Mouse (Mus musculus): ENCODE measurements around the gene Nr1d1. TPM values are rescaled to one million over a fixed set of nuclear protein-coding genes. Genes with fewer than 3 reads are reported as not detected.

Nr1d1 gene
- polyA plus RNA-seq, 1 experiment from 2014 or later = 0.66 TPM

DNA sequence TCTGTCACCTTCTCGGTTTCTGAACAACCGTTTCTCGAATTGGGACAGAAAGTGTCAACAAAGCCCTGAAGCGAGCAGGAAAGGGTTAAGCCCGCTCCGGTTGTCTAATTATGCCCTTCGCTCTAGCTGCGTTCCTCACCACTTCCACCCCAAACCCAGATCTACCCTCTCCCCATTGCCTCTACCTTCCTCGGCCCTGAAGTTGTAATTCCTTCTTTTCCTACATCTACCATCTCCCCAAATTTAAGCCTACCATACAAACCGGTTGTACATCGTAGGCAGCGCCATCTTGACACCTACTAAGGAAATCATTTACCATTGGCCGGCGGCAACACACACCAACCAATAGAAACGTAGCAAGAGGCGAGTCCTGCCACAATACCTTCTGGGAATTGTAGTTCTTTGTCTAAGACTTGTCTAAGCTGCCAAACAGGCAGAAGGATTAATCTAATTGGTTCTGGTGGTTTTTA lies 46.0 kb downstream of the Nr1d1 start, which contains the start of gene Med24:
TSS of gene Med24 (minus strand) at position 317 of the 470 bp plus-strand sequence.
- under 1% methylated on average over 16 of the region's 16 CpGs for WGBS (ENCODE audit: insufficient replicate concordance)
- H3K4me3 ChIP-seq (ENCODE audit: low read depth, low read length) = peak within 1 kb of the TSS; percentile 83
- H3K36me3 ChIP-seq (ENCODE audit: control insufficient read depth, insufficient read depth) = no peaks in the 10 kb centered on the region; the same call in 1 of the 2 replicates
- H3K4me2 ChIP-seq (ENCODE audit: low read depth, low read length) = peak within 1 kb of the TSS; percentile 79
- peak; percentile 99 for ATAC-seq (ENCODE audit: low read depth)
- H3K27me3 ChIP-seq (ENCODE audit: control insufficient read depth, insufficient read depth, low read depth, low read length) = no peaks in the 10 kb centered on the region
- peaks cover 9% of the 10 kb centered on the region for H3K4me1 ChIP-seq (ENCODE audit: control insufficient read depth, low read depth, low read length)
- H3K9me3 ChIP-seq (replicated peaks; ENCODE audit: control insufficient read depth, low read length) = peaks cover 2% of the 10 kb centered on the region; the same call in 1 of the 2 replicates
- H3K9ac ChIP-seq (ENCODE audit: low read depth, low read length) = peak within 1 kb of the TSS; percentile 73
- H3K27ac ChIP-seq (ENCODE audit: low read length) = peak within 1 kb of the TSS; percentile 73

GRCm38 (mm10) chr11:98725926-98726506 lies 49.1 kb downstream of the Nr1d1 start:
- Histone ChIP-seq H3K4me2 (ENCODE audit: low read depth, low read length) (no peak overlapping the region), H3K4me1 (ENCODE audit: control insufficient read depth, low read depth, low read length) (peaks cover 9% of the 10 kb centered on the region), H3K4me3 (ENCODE audit: low read depth, low read length) (no peak overlapping the region), H3K36me3 (ENCODE audit: control insufficient read depth, insufficient read depth) (no peaks in the 10 kb centered on the region; the same call in 1 of the 2 replicates), H3K9ac (ENCODE audit: low read depth, low read length) (no peak overlapping the region), H3K9me3 (replicated peaks; ENCODE audit: control insufficient read depth, low read length) (no peaks in the 10 kb centered on the region), H3K27me3 (ENCODE audit: control insufficient read depth, insufficient read depth, low read depth, low read length) (no peaks in the 10 kb centered on the region), H3K27ac (ENCODE audit: low read length) (no peak overlapping the region)
- WGBS (ENCODE audit: insufficient replicate concordance) = 83% methylated on average over 15 of the region's 15 CpGs
- no peak for ATAC-seq (ENCODE audit: low read depth)

DNA sequence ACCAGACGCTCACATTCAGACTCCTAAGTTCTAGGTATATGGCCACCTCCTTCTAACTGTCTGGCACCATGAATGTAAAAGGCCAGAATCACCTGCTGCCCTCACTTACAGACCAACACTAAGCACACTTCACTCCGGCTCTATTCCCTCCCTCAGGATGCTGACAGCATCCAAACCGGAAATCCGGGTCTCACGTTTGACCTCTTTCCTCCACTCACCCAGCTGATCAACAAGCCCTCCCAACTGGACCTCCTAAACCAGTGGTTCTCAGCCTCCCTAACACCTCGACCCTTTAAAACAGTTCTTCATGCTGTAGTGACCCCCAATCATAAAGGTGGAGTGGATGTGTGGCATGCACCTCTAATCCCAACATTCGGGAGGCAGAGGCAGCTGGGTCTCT lies 52.0 kb downstream of the Nr1d1 start:
- Histone ChIP-seq H3K27ac (ENCODE audit: low read length) (no peak overlapping the region), H3K4me3 (ENCODE audit: low read depth, low read length) (no peak overlapping the region), H3K9ac (ENCODE audit: low read depth, low read length) (no peak overlapping the region), H3K27me3 (ENCODE audit: control insufficient read depth, insufficient read depth, low read depth, low read length) (no peaks in the 10 kb centered on the region), H3K4me1 (ENCODE audit: control insufficient read depth, low read depth, low read length) (peaks cover 4% of the 10 kb centered on the region), H3K36me3 (ENCODE audit: control insufficient read depth, insufficient read depth) (no peaks in the 10 kb centered on the region; the same call in 1 of the 2 replicates), H3K4me2 (ENCODE audit: low read depth, low read length) (no peak overlapping the region), H3K9me3 (replicated peaks; ENCODE audit: control insufficient read depth, low read length) (no peaks in the 10 kb centered on the region)
- WGBS (ENCODE audit: insufficient replicate concordance) = 67% methylated on average over 7 of the region's 7 CpGs
- no peak for ATAC-seq (ENCODE audit: low read depth)

GRCm38 (mm10) chr11:98721458-98722226 lies 53.5 kb downstream of the Nr1d1 start:
- no peak overlapping the region for H3K4me2 ChIP-seq (ENCODE audit: low read depth, low read length)
- no peaks in the 10 kb centered on the region for H3K9me3 ChIP-seq (replicated peaks; ENCODE audit: control insufficient read depth, low read length)
- 72% methylated on average over 24 of the region's 24 CpGs for WGBS (ENCODE audit: insufficient replicate concordance)
- no peaks in the 10 kb centered on the region for H3K27me3 ChIP-seq (ENCODE audit: control insufficient read depth, insufficient read depth, low read depth, low read length)
- peaks cover 4% of the 10 kb centered on the region; the same call in 1 of the 2 replicates for H3K36me3 ChIP-seq (ENCODE audit: control insufficient read depth, insufficient read depth)
- H3K4me1 ChIP-seq (ENCODE audit: control insufficient read depth, low read depth, low read length) = peaks cover 6% of the 10 kb centered on the region; the same call in 1 of the 2 replicates
- H3K9ac ChIP-seq (ENCODE audit: low read depth, low read length) = no peak overlapping the region
- H3K4me3 ChIP-seq (ENCODE audit: low read depth, low read length) = no peak overlapping the region
- ATAC-seq (ENCODE audit: low read depth) = no peak
- H3K27ac ChIP-seq (ENCODE audit: low read length) = no peak overlapping the region

DNA sequence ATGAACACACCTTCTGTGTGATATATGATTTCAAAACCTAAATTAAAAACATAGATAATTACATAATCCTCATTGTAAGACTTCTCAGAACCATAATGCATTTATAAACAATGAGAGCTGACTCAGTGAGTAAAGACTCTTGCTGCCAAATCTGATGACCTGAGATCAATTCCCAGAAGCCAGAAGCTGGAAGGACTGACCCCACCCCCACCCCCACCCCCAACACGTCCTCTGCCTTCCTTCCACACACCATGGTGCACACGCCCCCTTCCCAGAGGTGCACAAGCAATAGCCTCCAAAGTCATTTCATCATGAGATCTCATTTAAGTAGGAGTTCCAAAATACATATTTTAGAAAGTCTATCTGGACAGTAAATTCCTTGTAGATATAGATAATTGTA lies 54.4 kb downstream of the Nr1d1 start:
- ATAC-seq (ENCODE audit: low read depth) = no peak
- Histone ChIP-seq H3K27ac (ENCODE audit: low read length) (no peak overlapping the region), H3K9me3 (replicated peaks; ENCODE audit: control insufficient read depth, low read length) (no peaks in the 10 kb centered on the region), H3K36me3 (ENCODE audit: control insufficient read depth, insufficient read depth) (peaks cover 4% of the 10 kb centered on the region; the same call in 1 of the 2 replicates), H3K9ac (ENCODE audit: low read depth, low read length) (no peak overlapping the region), H3K4me3 (ENCODE audit: low read depth, low read length) (no peak overlapping the region), H3K4me1 (ENCODE audit: control insufficient read depth, low read depth, low read length) (peaks cover 6% of the 10 kb centered on the region; the same call in 1 of the 2 replicates), H3K4me2 (ENCODE audit: low read depth, low read length) (no peak overlapping the region), H3K27me3 (ENCODE audit: control insufficient read depth, insufficient read depth, low read depth, low read length) (no peaks in the 10 kb centered on the region)
- 53% methylated on average over 2 of the region's 2 CpGs for WGBS (ENCODE audit: insufficient replicate concordance)

Other genes starting within 250 kb of the Nr1d1 start
- gene Ikzf3, start 229.3 kb downstream of the Nr1d1 start, polyA plus RNA-seq (2015; fragmentation: Nextera tagmentation; extraction: Ambion mirVana) = 0.19 and 0.20 TPM in 2 replicates
- gene Zpbp2, start 224.2 kb downstream of the Nr1d1 start, polyA plus RNA-seq (2015; fragmentation: Nextera tagmentation; extraction: Ambion mirVana) = 0.60 and 0.85 TPM in 2 replicates
- gene Ormdl3, start 188.0 kb downstream of the Nr1d1 start, polyA plus RNA-seq (2015; fragmentation: Nextera tagmentation; extraction: Ambion mirVana) = 36.6 and 38.4 TPM in 2 replicates
- not detected in 2 replicates for gene Lrrc3c, start 177.0 kb downstream of the Nr1d1 start, polyA plus RNA-seq (2015; fragmentation: Nextera tagmentation; extraction: Ambion mirVana)
- gene Gm12355, start 149.7 kb downstream of the Nr1d1 start, polyA plus RNA-seq (2015; fragmentation: Nextera tagmentation; extraction: Ambion mirVana) = 0.12 and 0.47 TPM in 2 replicates
- not detected in 2 replicates for gene Gsdma3, start 149.0 kb downstream of the Nr1d1 start, polyA plus RNA-seq (2015; fragmentation: Nextera tagmentation; extraction: Ambion mirVana)
- not detected in 2 replicates for gene Gsdma2, start 128.6 kb downstream of the Nr1d1 start, polyA plus RNA-seq (2015; fragmentation: Nextera tagmentation; extraction: Ambion mirVana)
- 0.04 TPM in 1 of 2 replicates, not detected in the other for gene Gsdma, start 111.0 kb downstream of the Nr1d1 start, polyA plus RNA-seq (2015; fragmentation: Nextera tagmentation; extraction: Ambion mirVana)
- gene Psmd3, start 92.8 kb downstream of the Nr1d1 start, polyA plus RNA-seq (2015; fragmentation: Nextera tagmentation; extraction: Ambion mirVana) = 86.4 and 86.5 TPM in 2 replicates
- gene Csf3, start 74.1 kb downstream of the Nr1d1 start, polyA plus RNA-seq (2015; fragmentation: Nextera tagmentation; extraction: Ambion mirVana) = not detected in 2 replicates
- gene Med24, start 45.9 kb downstream of the Nr1d1 start, polyA plus RNA-seq (2015; fragmentation: Nextera tagmentation; extraction: Ambion mirVana) = 22.8 and 23.8 TPM in 2 replicates
- gene Thra, start 34.7 kb downstream of the Nr1d1 start, polyA plus RNA-seq (2015; fragmentation: Nextera tagmentation; extraction: Ambion mirVana) = 6.5 and 7.7 TPM in 2 replicates
- gene Msl1, start 20.2 kb upstream of the Nr1d1 start, polyA plus RNA-seq (2015; fragmentation: Nextera tagmentation; extraction: Ambion mirVana) = 4.9 and 5.3 TPM in 2 replicates
- 11.6 and 13.6 TPM in 2 replicates for gene Casc3, start 29.6 kb upstream of the Nr1d1 start, polyA plus RNA-seq (2015; fragmentation: Nextera tagmentation; extraction: Ambion mirVana)
- 0.06 and 0.18 TPM in 2 replicates for gene Rapgefl1, start 61.5 kb upstream of the Nr1d1 start, polyA plus RNA-seq (2015; fragmentation: Nextera tagmentation; extraction: Ambion mirVana)
- gene Wipf2, start 88.3 kb upstream of the Nr1d1 start, polyA plus RNA-seq (2015; fragmentation: Nextera tagmentation; extraction: Ambion mirVana) = 1.2 and 1.6 TPM in 2 replicates
- 52.7 and 57.3 TPM in 2 replicates for gene Cdc6, start 132.5 kb upstream of the Nr1d1 start, polyA plus RNA-seq (2015; fragmentation: Nextera tagmentation; extraction: Ambion mirVana)
- 4.2 and 5.4 TPM in 2 replicates for gene Rara, start 152.5 kb upstream of the Nr1d1 start, polyA plus RNA-seq (2015; fragmentation: Nextera tagmentation; extraction: Ambion mirVana)
- gene Gjd3, start 207.7 kb upstream of the Nr1d1 start, polyA plus RNA-seq (2015; fragmentation: Nextera tagmentation; extraction: Ambion mirVana) = 0.15 TPM in 1 of 2 replicates, not detected in the other
- gene Top2a, start 248.9 kb upstream of the Nr1d1 start, polyA plus RNA-seq (2015; fragmentation: Nextera tagmentation; extraction: Ambion mirVana) = 189 and 201 TPM in 2 replicates